Mouse (Mus musculus) adrenal gland, postnatal 4 days (tissue): Measurements from ENCODE around the gene Fbln2. TPM values are rescaled to one million over a fixed set of nuclear protein-coding genes. Genes with fewer than 3 reads are reported as not detected.
A peak's percentile ranks its signal among the peaks of the same experiment; 100 is the strongest.

Experiments
- DNase-seq, 2 experiments: peaks; one replicate each; pipeline ENCODE4 v3.0.0; 2021 to 2022; ENCODE audit warnings: low spot score in 2 of 2, mixed read lengths in 2 of 2
- total RNA-seq, 2 experiments: library from RNA; stranded (reverse); gene quantifications; 2 replicates each; pipeline ENCODE4 v1.2.3; 2021

Fbln2 gene
- total RNA-seq, 2 experiments from 2014 or later, result 71.7 to 73.5 TPM

GRCm38 (mm10) chr6:91268318-91268717 is 56.1 kb downstream of the Fbln2 start:
- no peak for DNase-seq

- DNase-seq, result no peak
These were observed 65.3 kb downstream of the Fbln2 start for GRCm38 (mm10) chr6:91277549-91277948.

- no peak for DNase-seq
These were observed 66.0 kb downstream of the Fbln2 start for GRCm38 (mm10) chr6:91278302-91278701.

- no peak for DNase-seq
These were observed 67.2 kb downstream of the Fbln2 start for GRCm38 (mm10) chr6:91279477-91279876.

- DNase-seq, result peak; percentile 70 to 80
These were observed 69.0 kb downstream of the Fbln2 start for GRCm38 (mm10) chr6:91281206-91281605.

- DNase-seq, result no peak
These were observed 69.5 kb downstream of the Fbln2 start for GRCm38 (mm10) chr6:91281747-91282146.

GRCm38 (mm10) chr6:91283031-91283430 is 70.8 kb downstream of the Fbln2 start:
- no peak for DNase-seq

GRCm38 (mm10) chr6:91284521-91285449 is 72.5 kb downstream of the Fbln2 start:
- DNase-seq, result no peak

GRCm38 (mm10) chr6:91285450-91285790 is 73.2 kb downstream of the Fbln2 start:
- peak; percentile 47 to 60 for DNase-seq

- DNase-seq, result no peak
These were observed 73.7 kb downstream of the Fbln2 start for GRCm38 (mm10) chr6:91285814-91286545.

- DNase-seq, result peak; percentile 41 to 55
These were observed 74.4 kb downstream of the Fbln2 start for GRCm38 (mm10) chr6:91286624-91287023.

- no peak for DNase-seq
These were observed 74.9 kb downstream of the Fbln2 start for GRCm38 (mm10) chr6:91287148-91287547.

- no peak for DNase-seq
These were observed 75.4 kb downstream of the Fbln2 start for GRCm38 (mm10) chr6:91287636-91288035.

GRCm38 (mm10) chr6:91288251-91288785 is 76.1 kb downstream of the Fbln2 start:
- no peak for DNase-seq

GRCm38 (mm10) chr6:91288961-91289360 is 76.7 kb downstream of the Fbln2 start:
- DNase-seq, result no peak

- DNase-seq, result no peak
These were observed 78.7 kb downstream of the Fbln2 start for GRCm38 (mm10) chr6:91290937-91291336.

- no peak for DNase-seq
These were observed 83.2 kb downstream of the Fbln2 start for GRCm38 (mm10) chr6:91295431-91295830.

- DNase-seq, result no peak
These were observed 86.6 kb downstream of the Fbln2 start for GRCm38 (mm10) chr6:91298828-91299227.

- DNase-seq, result no peak
These were observed 87.8 kb downstream of the Fbln2 start for GRCm38 (mm10) chr6:91300079-91300478.

- DNase-seq, result no peak
These were observed 89.6 kb downstream of the Fbln2 start for GRCm38 (mm10) chr6:91301839-91302238.

- no peak for DNase-seq
These were observed 90.1 kb downstream of the Fbln2 start for GRCm38 (mm10) chr6:91302337-91302736.

- no peak for DNase-seq
These were observed 91.9 kb downstream of the Fbln2 start for GRCm38 (mm10) chr6:91304172-91304571.
